Mouse (Mus musculus) kidney, adult 2 months (tissue): Measurements from ENCODE around the gene Rnf157.

Experiments
- CTCF ChIP-seq: fragments of 200-500 bp; conservative IDR thresholded peaks from 2 replicates; pipeline ENCODE4 v1.5.1; 2011; ENCODE audit warnings: low read depth, mild to moderate bottlenecking, control low read depth, low read length, moderate library complexity, mixed read lengths; ENCODE audit not compliant: insufficient read depth, insufficient read length
- POLR2A ChIP-seq: fragments of 200-500 bp; IDR thresholded peaks from one replicate; pipeline ENCODE4 v1.6.1; 2011; ENCODE audit warnings: low read depth, low read length, control low read depth

GRCm38 (mm10) chr11:116298621-116299020 is 114.2 kb downstream of the Rnf157 start:
- TF ChIP-seq POLR2A (no peak), CTCF (no peak)
